Comparison of ENCODE assay signal across 8 mouse cellular contexts in genomic region chr8:107435962-107436831, GRCm38 (mm10). TPM values are rescaled to one million over a fixed set of nuclear protein-coding genes. Genes with fewer than 3 reads are reported as not detected.
A peak's percentile ranks its signal among the peaks of the same experiment; 100 is the strongest.
DNase-seq lines count a peak whose midpoint lies in the region; ATAC-seq lines count a peak whose summit lies in the region.

TSS of gene Wwp2 (plus strand) at chr8:107436365.

- peak within 1 kb of the TSS; percentile 92 for H3K27ac ChIP-seq in embryonic facial prominence, embryonic 14.5 days (replicated peaks; ENCODE audit: low read depth, low read length)
- peak within 1 kb of the TSS; percentile 87 for H3K27ac ChIP-seq in limb, embryonic 12.5 days
- H3K27ac ChIP-seq in midbrain, embryonic 14.5 days (replicated peaks; ENCODE audit: low read depth, low read length): peak within 1 kb of the TSS; percentile 89

- H3K27me3 ChIP-seq in embryonic facial prominence, embryonic 14.5 days (replicated peaks; ENCODE audit: control insufficient read depth, insufficient read depth, low read length): no peaks in the 10 kb centered on the region
- H3K27me3 ChIP-seq in limb, embryonic 12.5 days: no peaks in the 10 kb centered on the region
- H3K27me3 ChIP-seq in midbrain, embryonic 14.5 days (ENCODE audit: control insufficient read depth, insufficient read depth, low read length): no peaks in the 10 kb centered on the region

- ATAC-seq in embryonic facial prominence, embryonic 14.5 days (ENCODE audit: low read depth): peak; percentile 93
- ATAC-seq in limb, embryonic 12.5 days (ENCODE audit: insufficient number of reproducible peaks, insufficient read depth, low FRiP score, low TSS enrichment, low read depth): peak; percentile 80
- ATAC-seq in midbrain, embryonic 14.5 days (ENCODE audit: low FRiP score, low TSS enrichment): peak; percentile 95

- peaks cover 8% of the 10 kb centered on the region for H3K4me1 ChIP-seq in embryonic facial prominence, embryonic 14.5 days (ENCODE audit: control insufficient read depth, insufficient read depth, low read length)
- H3K4me1 ChIP-seq in limb, embryonic 12.5 days (replicated peaks): peaks cover 15% of the 10 kb centered on the region
- H3K4me1 ChIP-seq in midbrain, embryonic 14.5 days (ENCODE audit: control insufficient read depth, insufficient read depth, low read length): peaks cover 11% of the 10 kb centered on the region; the same call in 1 of the 2 replicates

- peak within 1 kb of the TSS; percentile 94 for H3K9ac ChIP-seq in embryonic facial prominence, embryonic 14.5 days (ENCODE audit: low read depth, low read length)
- peak within 1 kb of the TSS; percentile 86 for H3K9ac ChIP-seq in limb, embryonic 12.5 days (replicated peaks)
- H3K9ac ChIP-seq in midbrain, embryonic 14.5 days (replicated peaks; ENCODE audit: low read length): peak within 1 kb of the TSS; percentile 80

- H3K9me3 ChIP-seq in embryonic facial prominence, embryonic 14.5 days (ENCODE audit: control insufficient read depth, low read length): no peaks in the 10 kb centered on the region
- H3K9me3 ChIP-seq in limb, embryonic 12.5 days: no peaks in the 10 kb centered on the region
- no peaks in the 10 kb centered on the region for H3K9me3 ChIP-seq in midbrain, embryonic 14.5 days (ENCODE audit: control insufficient read depth, low read length)

- H3K4me2 ChIP-seq in embryonic facial prominence, embryonic 14.5 days (ENCODE audit: low read depth, low read length): peak within 1 kb of the TSS; percentile 82
- peak within 1 kb of the TSS; percentile 59 for H3K4me2 ChIP-seq in limb, embryonic 12.5 days
- peak within 1 kb of the TSS; percentile 85 for H3K4me2 ChIP-seq in midbrain, embryonic 14.5 days (ENCODE audit: low read length)

- peak within 1 kb of the TSS; percentile 85 for H3K4me3 ChIP-seq in embryonic facial prominence, embryonic 14.5 days (ENCODE audit: low read depth, low read length)
- peak within 1 kb of the TSS; percentile 85 for H3K4me3 ChIP-seq in limb, embryonic 12.5 days (replicated peaks)
- peak within 1 kb of the TSS; percentile 76 for H3K4me3 ChIP-seq in midbrain, embryonic 14.5 days (replicated peaks; ENCODE audit: low read depth, low read length)

- WGBS in embryonic facial prominence, embryonic 14.5 days: under 1% methylated on average over 31 of the region's 81 CpGs
- WGBS in limb, embryonic 12.5 days: under 1% methylated on average over 63 of the region's 81 CpGs
- under 1% methylated on average over 75 of the region's 81 CpGs for WGBS in midbrain, embryonic 14.5 days

- DNase-seq in 3134 (ENCODE audit: extremely low read depth, insufficient read length, low spot score): peak; percentile 72
- DNase-seq in adrenal gland, postnatal 25 days: peak; percentile 79
- peak; percentile 84 for DNase-seq in embryonic facial prominence, embryonic 14.5 days (ENCODE audit: low spot score)
- DNase-seq in heart, adult 8-10 months (ENCODE audit: low spot score): peak; percentile 68
- DNase-seq in kidney, adult 8-10 months: peak; percentile 74 to 76
- peak; percentile 92 for DNase-seq in midbrain, embryonic 14.5 days
- DNase-seq in spleen, adult 18-20 months: peak; percentile 75 to 86

- H3K36me3 ChIP-seq in embryonic facial prominence, embryonic 14.5 days (ENCODE audit: control insufficient read depth, insufficient read depth, low read length): no peaks in the 10 kb centered on the region
- no peaks in the 10 kb centered on the region for H3K36me3 ChIP-seq in limb, embryonic 12.5 days
- H3K36me3 ChIP-seq in midbrain, embryonic 14.5 days (ENCODE audit: control insufficient read depth, insufficient read depth, low read length): no peaks in the 10 kb centered on the region

RNA-seq across cellular contexts. Expression of gene Wwp2, which starts in this region (rescaled TPM):
- total RNA-seq in adrenal gland, postnatal 25 days (2021): 23.9 and 44.1 TPM in 2 replicates
- polyA plus RNA-seq in embryonic facial prominence, embryonic 14.5 days (2014; fragmentation: Nextera tagmentation; extraction: Ambion mirVana): 77.8 and 112 TPM in 2 replicates
- 10 to 100 TPM; 22.2 to 25.0 (median 24.2) TPM for total RNA-seq in heart, adult 8-10 months (2022)
- 277 and 286 TPM in 2 replicates for polyA plus RNA-seq in limb, embryonic 12.5 days (2016; fragmentation: Nextera tagmentation; extraction: Ambion mirVana)
- polyA plus RNA-seq in midbrain, embryonic 14.5 days (2014; fragmentation: Nextera tagmentation; extraction: Ambion mirVana): 38.3 and 50.5 TPM in 2 replicates

Comparison
In these comparisons a context has a peak if more than half of its experiments do, and no peak if none do; other contexts are left out.
1. Peak in every context shown above with its lines: DNase-seq, ATAC-seq, H3K4me3 ChIP-seq and H3K27ac ChIP-seq.